Mouse (Mus musculus) limb, embryonic 12.5 days (tissue): ENCODE data around the gene Ndufa8. TPM values are rescaled to one million over a fixed set of nuclear protein-coding genes. Genes with fewer than 3 reads are reported as not detected.
A peak's percentile ranks its signal among the peaks of the same experiment; 100 is the strongest.

Source experiments
- ATAC-seq: fragments of 200-750 bp; cut with Nextera tagmentation; 2 replicates; pipeline ENCODE4 v1.8.0; 2017; ENCODE audit warnings: low read depth, moderate TSS enrichment; ENCODE audit not compliant: insufficient number of reproducible peaks, insufficient read depth, low FRiP score, low TSS enrichment
- H3K27ac ChIP-seq: fragments of 300-500 bp; sonication (generic); 2 replicates; pipeline ENCODE4 v1.5.1; 2016; ENCODE audit warnings: mild to moderate bottlenecking, moderate library complexity
- H3K27me3 ChIP-seq: fragments of 300-500 bp; sonication (generic); 2 replicates; pipeline ENCODE4 v1.6.1; 2016; ENCODE audit warnings: mild to moderate bottlenecking, moderate library complexity
- H3K36me3 ChIP-seq: fragments of 300-500 bp; sonication (generic); 2 replicates; pipeline ENCODE4 v1.6.1; 2016; ENCODE audit warnings: mild to moderate bottlenecking, moderate library complexity
- H3K4me1 ChIP-seq: fragments of 300-500 bp; sonication (generic); replicated peaks from 2 replicates; pipeline ENCODE4 v1.6.1; 2016
- H3K4me2 ChIP-seq: fragments of 300-500 bp; sonication (generic); 2 replicates; pipeline ENCODE4 v1.6.1; 2016; ENCODE audit warnings: mild to moderate bottlenecking, moderate library complexity
- H3K4me3 ChIP-seq: fragments of 300-500 bp; sonication (generic); replicated peaks from 2 replicates; pipeline ENCODE4 v1.5.1; 2016; ENCODE audit warnings: mild to moderate bottlenecking
- H3K9ac ChIP-seq: fragments of 300-500 bp; sonication (generic); replicated peaks from 2 replicates; pipeline ENCODE4 v1.6.1; 2016; ENCODE audit warnings: mild to moderate bottlenecking, moderate library complexity
- H3K9me3 ChIP-seq: fragments of 300-500 bp; sonication (generic); 2 replicates; pipeline ENCODE4 v1.6.1; 2016; ENCODE audit warnings: mild to moderate bottlenecking, moderate library complexity
- WGBS: fragments of 180-500 bp; shearing (Covaris S2); methylation state at CpG from one replicate; pipeline ENCODE4 v1.1.7; 2016; 5-methylcytosine and 5-hydroxymethylcytosine counted together
- polyA plus RNA-seq: library from polyadenylated mRNA; unstranded; fragments of >200 nt; fragmentation: Nextera tagmentation; extraction: Ambion mirVana; gene quantifications from 2 replicates; pipeline ENCODE4 v1.2.1, GENCODE M21; 2016

Ndufa8 gene
- 181 and 194 TPM in 2 replicates for polyA plus RNA-seq

GRCm38 (mm10) chr2:36048748-36049566, at the start of gene Ndufa8, which contains the start of gene Morn5:
Gene Ndufa8, minus strand, starts transcription at chr2:36049406.
Gene Morn5, plus strand, starts transcription at chr2:36049458.
- ATAC-seq: peak; percentile 94
- Histone ChIP-seq H3K4me1 (peaks cover 13% of the 10 kb centered on the region), H3K27me3 (0 out of 2 replicates have a peak, but pooled peaks cover 6% of the 10 kb centered on the region), H3K27ac (no peak within 1 kb of the TSS; the same call in 1 of the 2 replicates), H3K36me3 (peaks cover 11% of the 10 kb centered on the region), H3K9me3 (no peaks in the 10 kb centered on the region), H3K4me2 (peak within 1 kb of the TSS; percentile 75), H3K9ac (peak within 1 kb of the TSS; percentile 84), H3K4me3 (peak within 1 kb of the TSS; percentile 76)
- WGBS: 1% methylated on average over 44 of the region's 44 CpGs

GRCm38 (mm10) chr2:36098021-36098420, 48.8 kb upstream of the Ndufa8 start:
- Histone ChIP-seq H3K9ac (no peak overlapping the region), H3K27ac (no peak overlapping the region), H3K36me3 (no peaks in the 10 kb centered on the region), H3K4me2 (no peak overlapping the region), H3K4me1 (peaks cover 17% of the 10 kb centered on the region), H3K27me3 (peaks cover 100% of the 10 kb centered on the region), H3K9me3 (no peaks in the 10 kb centered on the region), H3K4me3 (no peak overlapping the region)
- WGBS: 1% methylated on average over 5 of the region's 5 CpGs
- no peak for ATAC-seq

GRCm38 (mm10) chr2:36097129-36097815, 48.1 kb upstream of the Ndufa8 start:
- Histone ChIP-seq H3K4me3 (no peak overlapping the region), H3K27me3 (peaks cover 100% of the 10 kb centered on the region), H3K9me3 (no peaks in the 10 kb centered on the region), H3K36me3 (no peaks in the 10 kb centered on the region), H3K27ac (no peak overlapping the region), H3K4me1 (peaks cover 9% of the 10 kb centered on the region), H3K4me2 (no peak overlapping the region), H3K9ac (no peak overlapping the region)
- ATAC-seq: no peak
- 3% methylated on average over 18 of the region's 18 CpGs for WGBS

- no peak overlapping the region for H3K9ac ChIP-seq
- H3K27me3 ChIP-seq: peaks cover 100% of the 10 kb centered on the region
- no peaks in the 10 kb centered on the region for H3K36me3 ChIP-seq
- no peaks in the 10 kb centered on the region for H3K9me3 ChIP-seq
- H3K4me3 ChIP-seq: peak overlapping the region; percentile 23
- H3K27ac ChIP-seq: no peak overlapping the region
- no peak overlapping the region for H3K4me2 ChIP-seq
- WGBS: 3% methylated on average over 31 of the region's 31 CpGs
- peaks cover 15% of the 10 kb centered on the region for H3K4me1 ChIP-seq
- ATAC-seq: no peak
Observed at GRCm38 (mm10) chr2:36093914-36094475, 44.8 kb upstream of the Ndufa8 start.

GRCm38 (mm10) chr2:36093301-36093700, 44.1 kb upstream of the Ndufa8 start:
- ATAC-seq: no peak
- no peak overlapping the region for H3K9ac ChIP-seq
- WGBS: 15% methylated on average over 7 of the region's 7 CpGs
- no peak overlapping the region for H3K27ac ChIP-seq
- H3K9me3 ChIP-seq: no peaks in the 10 kb centered on the region
- H3K36me3 ChIP-seq: no peaks in the 10 kb centered on the region
- H3K4me1 ChIP-seq: peaks cover 14% of the 10 kb centered on the region
- no peak overlapping the region for H3K4me3 ChIP-seq
- H3K27me3 ChIP-seq: peaks cover 99% of the 10 kb centered on the region
- H3K4me2 ChIP-seq: no peak overlapping the region

DNA sequence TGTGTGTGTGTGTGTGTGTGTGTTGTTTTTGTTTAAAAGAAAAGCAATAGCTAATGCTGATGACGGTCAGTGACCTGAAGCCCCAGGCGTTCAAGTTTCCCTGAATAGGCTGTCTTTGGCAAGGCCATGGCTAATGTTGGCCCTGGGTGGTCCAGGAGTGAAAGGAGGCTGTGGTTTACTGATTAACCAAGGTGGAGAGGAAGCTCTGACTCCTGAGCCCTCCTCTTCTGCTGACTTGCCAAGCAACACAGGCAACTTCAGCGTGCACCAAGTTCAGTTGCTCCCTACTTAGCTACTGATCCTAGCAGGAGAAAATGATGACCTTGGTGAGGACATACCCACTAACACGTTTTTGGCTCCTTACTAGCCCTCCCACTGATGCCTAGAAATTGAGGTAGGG, 43.5 kb upstream of the Ndufa8 start:
- Histone ChIP-seq H3K36me3 (no peaks in the 10 kb centered on the region), H3K4me1 (peaks cover 12% of the 10 kb centered on the region), H3K4me2 (no peak overlapping the region), H3K9ac (no peak overlapping the region), H3K27me3 (peaks cover 99% of the 10 kb centered on the region), H3K4me3 (no peak overlapping the region), H3K9me3 (no peaks in the 10 kb centered on the region), H3K27ac (no peak overlapping the region)
- WGBS: 2% methylated on average over 4 of the region's 4 CpGs
- ATAC-seq: no peak

DNA sequence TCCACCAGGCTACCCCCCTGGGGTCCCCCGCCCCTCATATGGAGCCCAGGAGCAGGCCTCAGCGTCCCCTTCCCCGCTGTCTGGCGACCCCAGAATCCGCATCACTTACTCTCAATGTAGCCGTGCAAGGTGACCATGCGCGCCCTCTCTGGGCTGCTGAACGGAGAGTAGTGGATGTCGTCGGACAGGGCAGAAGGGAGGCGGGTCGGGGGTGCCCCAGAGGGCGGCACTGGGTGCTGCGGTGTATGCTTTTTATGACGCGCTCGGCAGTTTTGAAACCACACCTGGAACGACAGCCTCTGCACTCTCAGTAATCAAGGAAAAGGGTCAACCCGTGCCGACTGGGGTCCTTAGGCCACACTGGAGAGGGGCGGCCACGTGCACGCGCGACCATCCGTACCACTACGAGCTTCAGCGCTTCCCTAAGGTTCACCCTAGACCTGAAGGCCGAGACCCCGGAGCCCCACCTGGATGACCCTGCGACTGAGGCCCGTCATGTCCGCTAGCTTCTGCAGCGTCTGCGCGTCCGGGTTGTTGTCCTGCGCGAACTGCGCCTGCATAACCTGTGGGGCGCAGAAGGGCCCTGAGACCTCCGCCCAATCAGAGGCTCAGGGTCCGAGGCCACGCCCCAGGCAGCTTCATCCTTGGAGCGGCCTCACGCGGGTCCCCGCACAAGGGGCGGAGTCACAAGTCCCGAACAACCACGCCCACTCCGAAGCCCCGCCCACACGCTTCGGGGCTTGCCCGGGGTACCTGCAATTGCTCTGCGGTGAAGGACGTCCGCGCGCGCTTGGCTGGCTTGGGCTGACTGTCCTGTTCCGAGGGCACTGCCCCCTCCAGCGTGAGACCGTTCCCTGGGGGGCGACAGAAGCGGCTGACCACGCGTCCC, 41.9 kb upstream of the Ndufa8 start:
- peaks cover 98% of the 10 kb centered on the region for H3K27me3 ChIP-seq
- H3K27ac ChIP-seq: no peak overlapping the region
- H3K4me1 ChIP-seq: peaks cover 12% of the 10 kb centered on the region
- H3K36me3 ChIP-seq: no peaks in the 10 kb centered on the region
- H3K9ac ChIP-seq: peak overlapping the region; percentile 45; the same call in 1 of the 2 replicates
- WGBS: under 1% methylated on average over 65 of the region's 70 CpGs
- peak overlapping the region; percentile 50 for H3K4me3 ChIP-seq
- ATAC-seq: peak; percentile 63
- H3K9me3 ChIP-seq: no peaks in the 10 kb centered on the region
- peak overlapping the region; percentile 80 for H3K4me2 ChIP-seq

DNA sequence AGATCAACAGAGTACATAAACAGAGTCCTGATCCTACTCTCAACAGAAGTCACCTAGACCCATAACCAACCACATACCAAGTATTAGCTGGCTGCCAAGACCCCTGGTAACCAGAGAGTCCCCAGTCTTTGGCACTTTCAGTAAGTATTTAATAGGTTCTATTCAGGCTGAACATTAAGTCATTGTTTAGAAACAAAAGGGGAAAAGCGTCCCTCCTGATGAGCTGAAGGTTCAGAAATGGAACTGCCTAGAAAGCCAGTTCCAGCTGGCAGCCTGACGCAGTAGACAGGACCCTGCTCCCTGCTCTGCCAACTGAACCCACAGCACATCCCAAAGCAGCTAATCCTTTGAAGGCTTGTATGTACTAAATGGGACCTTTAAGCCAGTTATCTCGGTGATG, 40.0 kb upstream of the Ndufa8 start:
- no peaks in the 10 kb centered on the region for H3K9me3 ChIP-seq
- H3K27me3 ChIP-seq: peaks cover 92% of the 10 kb centered on the region
- no peak overlapping the region for H3K9ac ChIP-seq
- no peak overlapping the region for H3K4me3 ChIP-seq
- 58% methylated on average over 3 of the region's 3 CpGs for WGBS
- no peak overlapping the region for H3K27ac ChIP-seq
- H3K36me3 ChIP-seq: no peaks in the 10 kb centered on the region
- no peak for ATAC-seq
- H3K4me2 ChIP-seq: no peak overlapping the region
- H3K4me1 ChIP-seq: peaks cover 12% of the 10 kb centered on the region

DNA sequence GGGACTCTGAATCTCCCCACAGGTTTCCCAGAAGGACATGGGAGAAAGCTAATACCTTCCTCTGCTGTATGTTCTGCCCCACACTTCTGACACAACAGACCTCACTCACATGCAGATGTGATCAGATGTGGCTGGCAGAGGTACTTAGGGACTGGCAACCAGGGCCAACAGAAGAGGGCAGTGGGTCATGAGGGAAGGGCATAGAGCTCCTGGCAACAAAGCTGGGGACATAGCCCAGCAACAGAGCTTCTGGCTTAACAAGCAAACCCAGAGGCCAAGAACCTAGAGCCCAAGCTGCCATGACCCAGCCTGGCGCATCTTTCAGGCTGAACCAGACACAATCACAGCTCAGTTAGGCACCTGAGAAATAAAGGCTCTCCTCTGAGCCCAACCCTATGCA, 35.8 kb upstream of the Ndufa8 start:
- ATAC-seq: no peak
- no peak overlapping the region for H3K27ac ChIP-seq
- H3K9me3 ChIP-seq: no peaks in the 10 kb centered on the region
- H3K27me3 ChIP-seq: peaks cover 51% of the 10 kb centered on the region
- H3K4me3 ChIP-seq: no peak overlapping the region
- 86% methylated on average over 1 of the region's 1 CpGs for WGBS
- H3K4me2 ChIP-seq: no peak overlapping the region
- no peak overlapping the region for H3K9ac ChIP-seq
- H3K36me3 ChIP-seq: no peaks in the 10 kb centered on the region
- H3K4me1 ChIP-seq: peaks cover 15% of the 10 kb centered on the region

DNA sequence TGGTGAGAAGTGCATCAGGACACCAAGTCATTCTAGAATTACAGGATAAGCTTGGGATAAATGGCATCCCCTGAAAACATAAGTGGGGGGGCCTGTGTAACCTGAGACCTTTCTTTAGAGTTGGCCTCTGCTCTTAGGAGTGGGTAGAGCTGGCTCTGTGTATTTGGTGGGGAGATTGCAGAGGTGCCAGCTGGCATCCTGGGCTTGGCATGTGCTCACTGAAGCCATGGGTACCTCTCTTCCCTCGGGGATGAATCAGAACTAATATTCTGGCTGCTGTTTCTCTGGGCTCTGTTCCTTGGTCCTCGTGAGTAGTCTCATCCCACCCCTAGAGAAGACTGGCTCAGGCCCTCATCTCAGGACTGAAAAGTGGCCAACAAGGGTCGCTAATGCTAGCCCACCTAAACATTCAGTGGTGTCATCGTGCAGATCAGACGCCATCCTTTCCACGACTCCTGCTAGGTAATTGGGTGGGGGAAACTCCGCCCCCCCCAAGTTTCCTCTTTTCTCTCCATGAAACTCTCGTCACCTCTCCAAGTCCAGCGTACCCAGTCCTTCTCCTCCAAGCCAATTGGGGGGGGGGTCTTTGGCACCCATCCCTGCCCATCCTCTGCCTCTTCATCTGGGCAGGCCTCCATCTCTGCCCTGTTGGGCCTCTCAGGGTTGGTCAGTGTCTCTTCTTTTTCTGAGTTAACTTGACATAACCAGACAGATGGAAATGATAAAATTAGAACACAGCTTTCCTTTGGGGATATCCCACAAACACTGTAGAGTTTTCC, 33.8 kb upstream of the Ndufa8 start:
- peaks cover 31% of the 10 kb centered on the region for H3K27me3 ChIP-seq
- peaks cover 26% of the 10 kb centered on the region for H3K4me1 ChIP-seq
- H3K4me2 ChIP-seq: no peak overlapping the region
- 81% methylated on average over 9 of the region's 9 CpGs for WGBS
- H3K36me3 ChIP-seq: no peaks in the 10 kb centered on the region
- no peak overlapping the region for H3K9ac ChIP-seq
- no peaks in the 10 kb centered on the region for H3K9me3 ChIP-seq
- no peak overlapping the region for H3K4me3 ChIP-seq
- H3K27ac ChIP-seq: no peak overlapping the region
- no peak for ATAC-seq
